Mouse (Mus musculus): ENCODE data around the gene Pcnt.

The Pcnt gene

DNA sequence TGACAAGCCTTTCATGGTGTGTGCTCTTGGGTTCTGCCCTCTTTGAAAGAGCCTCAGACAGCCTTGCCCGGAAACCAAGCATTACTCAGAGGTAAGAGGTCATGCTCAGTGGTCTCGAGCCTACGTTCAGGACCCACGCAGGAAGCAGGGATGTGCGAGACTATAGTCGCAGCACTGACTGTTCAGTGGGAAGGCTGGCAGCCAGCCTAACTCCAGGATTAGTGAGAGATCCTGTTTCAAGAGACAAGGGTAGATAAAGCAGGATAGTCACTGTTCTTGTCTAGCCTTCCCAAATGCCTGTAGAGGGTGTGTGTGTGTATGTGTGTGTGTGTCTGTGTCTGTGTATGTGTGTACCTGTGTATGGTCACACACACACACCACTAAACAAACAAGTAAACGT is 126.4 kb downstream of the Pcnt start:
- WGBS: 38% methylated on average over 7 of the region's 7 CpGs

DNA sequence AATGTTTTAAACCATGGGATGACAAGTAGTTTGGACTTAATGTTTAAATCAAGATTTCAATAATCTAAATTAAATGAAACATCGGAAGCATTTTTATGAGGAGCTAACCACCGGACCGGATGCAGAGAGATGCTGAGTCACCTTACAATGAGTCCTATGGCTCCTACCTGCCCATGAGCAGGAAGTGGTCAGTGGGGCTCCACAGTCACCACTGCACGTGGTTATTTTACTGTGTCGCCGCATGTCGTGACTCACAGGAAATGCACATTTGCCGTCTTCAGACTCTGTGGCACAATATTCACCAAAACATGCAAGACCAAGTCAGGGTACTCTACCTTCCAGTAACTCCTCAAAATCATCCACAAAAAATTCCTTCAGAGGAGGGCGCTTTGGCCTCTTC is 135.8 kb downstream of the Pcnt start:
- WGBS: 60% methylated on average over 9 of the region's 9 CpGs
